Mouse (Mus musculus) heart, embryonic 13.5 days (tissue): ENCODE data around the gene Dock2. TPM values are rescaled to one million over a fixed set of nuclear protein-coding genes. Genes with fewer than 3 reads are reported as not detected.

ENCODE experiments used
- ATAC-seq: fragments of 200-750 bp; cut with Nextera tagmentation; 2 replicates; pipeline ENCODE4 v1.8.0; 2017; ENCODE audit warnings: moderate TSS enrichment; ENCODE audit not compliant: insufficient number of reproducible peaks, low FRiP score, low TSS enrichment; ENCODE audit errors: extremely low read depth
- H3K27ac ChIP-seq: fragments of 300-500 bp; sonication (generic); replicated peaks from 2 replicates; pipeline ENCODE4 v1.5.1; 2015; ENCODE audit warnings: moderate library complexity, mild to moderate bottlenecking, inconsistent platforms
- H3K27me3 ChIP-seq: fragments of 300-500 bp; sonication (generic); replicated peaks from 2 replicates; pipeline ENCODE4 v1.6.1; 2015; ENCODE audit warnings: mild to moderate bottlenecking, inconsistent platforms
- H3K36me3 ChIP-seq: fragments of 300-500 bp; sonication (generic); 2 replicates; pipeline ENCODE4 v1.6.1; 2015; ENCODE audit warnings: mild to moderate bottlenecking, inconsistent platforms
- H3K4me1 ChIP-seq: fragments of 300-500 bp; sonication (generic); 2 replicates; pipeline ENCODE4 v1.6.1; 2015; ENCODE audit warnings: inconsistent platforms
- H3K4me2 ChIP-seq: fragments of 300-500 bp; sonication (generic); 2 replicates; pipeline ENCODE4 v1.6.1; 2015; ENCODE audit warnings: inconsistent platforms, mild to moderate bottlenecking, moderate library complexity
- H3K4me3 ChIP-seq: fragments of 300-500 bp; sonication (generic); 2 replicates; pipeline ENCODE4 v1.5.1; 2015; ENCODE audit warnings: moderate library complexity, mild to moderate bottlenecking, inconsistent platforms
- H3K9ac ChIP-seq: fragments of 300-500 bp; sonication (generic); 2 replicates; pipeline ENCODE4 v1.6.1; 2015; ENCODE audit warnings: inconsistent platforms, mild to moderate bottlenecking, moderate library complexity
- H3K9me3 ChIP-seq: fragments of 300-500 bp; sonication (generic); 2 replicates; pipeline ENCODE4 v1.6.1; 2016; ENCODE audit warnings: inconsistent platforms
- WGBS: fragments of 180-500 bp; shearing (Covaris S2); methylation state at CpG from one replicate; pipeline ENCODE4 v1.1.7; 2015; ENCODE audit warnings: mixed read lengths; 5-methylcytosine and 5-hydroxymethylcytosine counted together
- polyA plus RNA-seq: library from polyadenylated mRNA; unstranded; fragments of >200 nt; fragmentation: Nextera tagmentation; extraction: Ambion mirVana; gene quantifications from 2 replicates; pipeline ENCODE4 v1.2.1, GENCODE M21; 2015

The Dock2 gene
- polyA plus RNA-seq, 1 experiment from 2014 or later: 0.80 TPM

DNA sequence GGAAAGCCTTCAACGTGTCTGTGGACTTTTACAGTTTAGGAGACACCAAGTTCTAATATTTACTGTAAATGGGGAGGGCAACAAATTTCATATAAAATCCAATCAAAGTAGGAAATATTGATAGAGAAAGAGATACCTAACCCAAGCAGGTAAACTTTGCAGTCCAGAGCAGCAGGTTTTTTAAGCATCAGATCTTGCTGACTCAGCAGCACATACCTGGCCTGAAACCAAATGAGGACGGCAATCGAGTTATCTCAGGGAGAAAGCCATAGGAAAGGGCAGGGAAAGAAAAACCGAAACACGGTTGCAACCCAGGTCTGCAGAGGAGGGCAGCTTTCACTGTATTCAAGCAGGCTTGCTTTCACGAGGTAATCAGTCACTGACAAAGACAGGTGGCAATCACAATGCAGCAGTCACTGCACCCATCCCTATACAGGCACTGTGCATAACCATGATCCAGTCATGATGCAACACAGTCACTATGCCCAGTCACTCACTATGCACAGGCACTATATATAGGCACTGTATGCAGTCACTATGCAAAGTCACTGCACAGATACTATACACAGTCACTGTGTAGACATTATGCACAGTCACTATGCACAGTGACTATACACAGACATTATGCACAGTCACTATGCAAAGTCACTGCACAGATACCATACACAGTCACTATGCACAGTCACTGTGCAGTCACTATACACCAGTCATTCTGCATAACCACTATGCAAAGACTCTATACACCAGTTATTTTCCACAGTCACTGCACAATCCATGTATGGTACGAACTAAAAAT, 258.4 kb downstream of the Dock2 start:
- no peak overlapping the region for H3K4me2 ChIP-seq
- H3K9me3 ChIP-seq: no peaks in the 10 kb centered on the region
- H3K27ac ChIP-seq: no peak overlapping the region
- H3K9ac ChIP-seq: no peak overlapping the region
- no peak for ATAC-seq
- WGBS: 43% methylated on average over 7 of the region's 7 CpGs
- no peaks in the 10 kb centered on the region for H3K36me3 ChIP-seq
- no peak overlapping the region for H3K4me3 ChIP-seq
- peaks cover 3% of the 10 kb centered on the region; the same call in 1 of the 2 replicates for H3K4me1 ChIP-seq
- H3K27me3 ChIP-seq: no peaks in the 10 kb centered on the region

DNA sequence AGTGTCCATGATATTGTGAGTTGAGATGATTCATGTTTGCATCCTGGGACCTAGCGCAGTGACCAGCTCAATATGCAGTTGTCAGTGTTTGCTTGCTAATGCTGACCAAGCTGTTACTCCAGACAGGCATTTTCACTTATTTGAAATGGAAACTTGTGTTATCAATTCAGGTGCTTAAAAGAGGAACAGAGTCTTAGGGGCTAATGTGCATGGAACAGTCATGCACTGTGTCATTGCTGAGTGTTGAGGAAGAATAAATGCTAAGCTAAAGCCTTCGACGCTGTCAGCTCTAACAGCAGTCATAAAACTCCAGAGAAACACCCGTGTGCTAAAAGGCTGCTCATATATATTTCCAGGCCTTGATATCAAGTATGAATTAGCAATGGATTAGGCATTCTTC, 259.1 kb downstream of the Dock2 start:
- no peak for ATAC-seq
- H3K9ac ChIP-seq: no peak overlapping the region
- H3K27me3 ChIP-seq: no peaks in the 10 kb centered on the region
- no peak overlapping the region for H3K27ac ChIP-seq
- H3K4me2 ChIP-seq: no peak overlapping the region
- peaks cover 3% of the 10 kb centered on the region; the same call in 1 of the 2 replicates for H3K4me1 ChIP-seq
- 67% methylated on average over 4 of the region's 4 CpGs for WGBS
- H3K4me3 ChIP-seq: no peak overlapping the region
- no peaks in the 10 kb centered on the region for H3K9me3 ChIP-seq
- H3K36me3 ChIP-seq: no peaks in the 10 kb centered on the region

DNA sequence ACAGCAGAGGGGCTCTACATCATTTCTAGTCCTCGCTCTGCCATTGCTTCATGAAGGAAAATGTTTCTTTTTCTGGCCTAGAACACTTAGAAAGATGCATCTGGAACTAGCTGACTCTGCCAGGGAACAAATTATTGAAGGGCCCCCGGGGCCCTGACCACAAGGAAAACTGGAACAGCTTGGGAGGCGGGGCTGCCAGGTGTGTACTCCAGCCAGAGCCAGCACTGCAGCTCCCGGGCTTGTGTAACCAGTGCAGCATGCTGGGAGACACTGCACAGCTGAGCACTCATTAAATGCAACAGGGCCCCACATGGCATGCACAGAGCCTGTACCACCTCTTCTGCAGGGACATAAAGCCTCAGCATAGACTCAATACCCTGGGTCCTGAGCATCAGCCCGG, 265.1 kb downstream of the Dock2 start:
- peaks cover 7% of the 10 kb centered on the region for H3K4me1 ChIP-seq
- H3K9me3 ChIP-seq: no peaks in the 10 kb centered on the region
- no peaks in the 10 kb centered on the region for H3K27me3 ChIP-seq
- H3K4me3 ChIP-seq: no peak overlapping the region
- no peaks in the 10 kb centered on the region for H3K36me3 ChIP-seq
- no peak overlapping the region for H3K4me2 ChIP-seq
- no peak overlapping the region for H3K9ac ChIP-seq
- no peak overlapping the region for H3K27ac ChIP-seq
- no peak for ATAC-seq
- 67% methylated on average over 5 of the region's 5 CpGs for WGBS

DNA sequence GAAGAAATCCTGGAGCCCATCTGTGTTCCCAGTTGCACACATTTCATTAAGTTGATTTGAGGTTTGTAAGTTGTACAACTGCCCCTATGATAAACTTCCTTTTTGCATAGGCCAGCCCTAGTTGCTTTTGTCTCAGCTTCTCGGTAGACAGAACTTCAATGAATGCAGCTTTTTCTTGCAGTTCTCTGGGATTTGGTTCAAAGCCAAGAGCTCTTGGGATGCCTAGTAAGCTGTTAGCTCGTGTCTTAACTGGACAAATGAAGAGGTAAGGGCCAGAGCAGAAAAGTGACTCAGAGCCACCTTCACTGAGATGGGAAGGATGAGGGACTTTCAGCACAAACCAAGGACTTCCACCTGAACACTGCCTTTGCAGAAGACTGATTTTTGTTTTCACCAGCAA, 266.7 kb downstream of the Dock2 start:
- Histone ChIP-seq H3K4me2 (no peak overlapping the region), H3K36me3 (no peaks in the 10 kb centered on the region), H3K27me3 (no peaks in the 10 kb centered on the region), H3K27ac (no peak overlapping the region), H3K9me3 (no peaks in the 10 kb centered on the region), H3K4me3 (no peak overlapping the region), H3K4me1 (peaks cover 7% of the 10 kb centered on the region), H3K9ac (no peak overlapping the region)
- WGBS: 53% methylated on average over 2 of the region's 2 CpGs
- ATAC-seq: no peak

- no peaks in the 10 kb centered on the region for H3K36me3 ChIP-seq
- H3K27ac ChIP-seq: no peak overlapping the region
- 12% methylated on average over 4 of the region's 4 CpGs for WGBS
- H3K27me3 ChIP-seq: no peaks in the 10 kb centered on the region
- peaks cover 7% of the 10 kb centered on the region for H3K4me1 ChIP-seq
- H3K9ac ChIP-seq: no peak overlapping the region
- no peaks in the 10 kb centered on the region for H3K9me3 ChIP-seq
- H3K4me2 ChIP-seq: no peak overlapping the region
- H3K4me3 ChIP-seq: no peak overlapping the region
- no peak for ATAC-seq
Measured at GRCm38 (mm10) chr11:34515301-34515700, 268.4 kb downstream of the Dock2 start.

DNA sequence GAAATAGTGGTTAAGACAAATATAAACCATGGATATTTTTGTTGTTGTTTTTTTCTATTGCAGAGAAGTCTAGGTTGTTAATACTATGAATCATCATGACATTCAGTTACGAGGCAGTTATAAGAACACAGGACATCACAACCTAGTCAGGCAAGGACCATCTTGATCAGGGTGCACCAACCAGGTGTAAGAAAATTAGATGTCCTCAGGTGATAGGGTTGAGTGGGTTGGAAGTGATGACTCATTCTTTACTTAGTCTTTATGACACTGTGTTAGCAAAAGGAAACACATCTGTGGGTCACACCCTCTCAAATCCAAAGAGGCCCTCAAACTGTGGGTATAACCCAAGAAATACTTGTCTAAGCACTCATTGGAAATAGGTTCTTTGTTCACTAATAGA, 277.3 kb downstream of the Dock2 start:
- Histone ChIP-seq H3K4me2 (no peak overlapping the region), H3K4me1 (no peaks in the 10 kb centered on the region), H3K36me3 (no peaks in the 10 kb centered on the region), H3K4me3 (no peak overlapping the region), H3K9me3 (no peaks in the 10 kb centered on the region), H3K27me3 (no peaks in the 10 kb centered on the region), H3K9ac (no peak overlapping the region), H3K27ac (no peak overlapping the region)
- ATAC-seq: no peak
- WGBS: 74% methylated on average over 1 of the region's 1 CpGs

DNA sequence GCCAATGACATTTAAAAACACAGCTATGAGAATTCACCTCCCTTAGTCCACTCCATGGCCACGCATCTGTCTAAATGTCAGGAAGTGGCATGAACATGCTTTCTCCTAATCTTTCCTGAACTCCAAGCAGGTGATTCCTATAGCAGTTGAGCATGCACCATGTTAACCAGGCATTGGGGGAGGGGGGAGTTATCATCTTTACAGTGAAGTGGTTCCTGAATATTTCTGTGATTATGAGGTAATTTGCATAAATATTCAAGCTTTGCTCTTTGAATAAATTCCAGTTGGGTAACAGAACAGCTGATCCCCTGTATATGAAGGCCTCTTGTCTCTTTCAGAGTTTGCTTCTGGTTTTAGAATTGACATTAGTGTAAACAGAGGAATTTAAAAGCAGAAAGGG, 284.0 kb downstream of the Dock2 start:
- Histone ChIP-seq H3K4me2 (no peak overlapping the region), H3K36me3 (no peaks in the 10 kb centered on the region), H3K27me3 (no peaks in the 10 kb centered on the region), H3K27ac (no peak overlapping the region), H3K9ac (no peak overlapping the region), H3K4me3 (no peak overlapping the region), H3K4me1 (no peaks in the 10 kb centered on the region), H3K9me3 (no peaks in the 10 kb centered on the region)
- no peak for ATAC-seq
- WGBS: 70% methylated on average over 1 of the region's 1 CpGs

DNA sequence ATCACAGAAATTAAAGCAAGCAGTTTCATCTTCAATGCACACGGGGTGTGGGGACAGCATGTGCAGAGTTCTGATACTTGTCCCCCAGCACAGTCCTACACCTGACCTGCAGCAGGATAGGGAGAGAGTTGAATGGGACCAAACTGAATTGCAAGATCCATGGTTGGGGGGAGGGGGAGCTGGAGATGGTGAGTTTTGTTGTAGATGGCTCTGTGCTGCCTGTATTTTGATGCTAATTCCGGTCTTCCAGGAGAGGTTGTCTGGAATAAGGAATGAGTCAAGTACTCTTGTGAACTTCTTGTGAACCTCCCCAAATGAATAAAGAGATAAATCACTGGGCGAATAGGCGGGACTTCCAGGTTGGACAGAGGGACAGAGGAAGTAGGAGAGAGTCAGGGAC, 289.0 kb downstream of the Dock2 start:
- H3K27me3 ChIP-seq: no peaks in the 10 kb centered on the region
- no peak overlapping the region for H3K9ac ChIP-seq
- WGBS: 71% methylated on average over 4 of the region's 4 CpGs
- no peak overlapping the region for H3K4me2 ChIP-seq
- no peaks in the 10 kb centered on the region for H3K9me3 ChIP-seq
- H3K4me3 ChIP-seq: no peak overlapping the region
- no peaks in the 10 kb centered on the region for H3K36me3 ChIP-seq
- H3K4me1 ChIP-seq: no peaks in the 10 kb centered on the region
- no peak overlapping the region for H3K27ac ChIP-seq
- ATAC-seq: no peak

DNA sequence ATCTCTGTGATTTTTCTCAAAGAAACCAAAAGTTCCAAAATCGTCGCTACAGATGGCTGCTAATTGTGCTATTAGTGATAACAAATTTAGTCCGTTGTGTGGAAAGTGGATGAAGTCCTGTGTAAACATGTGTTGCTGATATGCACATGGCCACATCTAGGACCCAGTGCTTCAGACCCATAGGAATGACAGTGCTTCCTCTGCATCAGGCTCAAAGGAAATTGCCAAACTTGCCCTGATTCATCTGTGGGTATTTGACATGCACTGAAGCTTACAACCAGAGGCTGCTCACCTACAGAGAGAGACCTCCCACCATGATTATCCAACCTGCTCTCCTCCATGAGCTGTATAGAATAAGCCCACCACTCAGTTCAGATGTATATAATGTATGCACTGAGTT, 290.7 kb downstream of the Dock2 start:
- Histone ChIP-seq H3K9me3 (no peaks in the 10 kb centered on the region), H3K27me3 (no peaks in the 10 kb centered on the region), H3K4me2 (no peak overlapping the region), H3K4me3 (no peak overlapping the region), H3K36me3 (no peaks in the 10 kb centered on the region), H3K27ac (no peak overlapping the region), H3K4me1 (no peaks in the 10 kb centered on the region), H3K9ac (no peak overlapping the region)
- 73% methylated on average over 3 of the region's 3 CpGs for WGBS
- ATAC-seq: no peak

GRCm38 (mm10) chr11:34492223-34492622, 291.5 kb downstream of the Dock2 start:
- Histone ChIP-seq H3K27ac (no peak overlapping the region), H3K9ac (no peak overlapping the region), H3K36me3 (no peaks in the 10 kb centered on the region), H3K4me3 (no peak overlapping the region), H3K4me1 (0 out of 2 replicates have a peak, but pooled peaks cover 3% of the 10 kb centered on the region), H3K4me2 (no peak overlapping the region), H3K9me3 (no peaks in the 10 kb centered on the region), H3K27me3 (no peaks in the 10 kb centered on the region)
- 56% methylated on average over 2 of the region's 2 CpGs for WGBS
- ATAC-seq: no peak

- no peaks in the 10 kb centered on the region for H3K27me3 ChIP-seq
- H3K27ac ChIP-seq: no peak overlapping the region
- H3K4me1 ChIP-seq: 0 out of 2 replicates have a peak, but pooled peaks cover 4% of the 10 kb centered on the region
- ATAC-seq: no peak
- 75% methylated on average over 6 of the region's 6 CpGs for WGBS
- H3K9me3 ChIP-seq: peaks cover 8% of the 10 kb centered on the region; the same call in 1 of the 2 replicates
- no peak overlapping the region for H3K4me3 ChIP-seq
- H3K36me3 ChIP-seq: no peaks in the 10 kb centered on the region
- H3K9ac ChIP-seq: no peak overlapping the region
- no peak overlapping the region for H3K4me2 ChIP-seq
Measured at GRCm38 (mm10) chr11:34489548-34489947, 294.1 kb downstream of the Dock2 start.

GRCm38 (mm10) chr11:34479301-34479700, 304.4 kb downstream of the Dock2 start:
- peaks cover 7% of the 10 kb centered on the region; the same call in 1 of the 2 replicates for H3K4me1 ChIP-seq
- H3K9me3 ChIP-seq: no peaks in the 10 kb centered on the region
- no peak overlapping the region for H3K4me2 ChIP-seq
- no peak overlapping the region for H3K27ac ChIP-seq
- ATAC-seq: no peak
- no peak overlapping the region for H3K9ac ChIP-seq
- 71% methylated on average over 5 of the region's 5 CpGs for WGBS
- no peaks in the 10 kb centered on the region for H3K36me3 ChIP-seq
- H3K27me3 ChIP-seq: no peaks in the 10 kb centered on the region
- no peak overlapping the region for H3K4me3 ChIP-seq
